Mouse (Mus musculus): ENCODE data around the gene Tenm2.

Tenm2 gene

GRCm38 (mm10) chr11:36327243-36327642, 908.5 kb downstream of the Tenm2 start:
- no peak for TF ChIP-seq GATA4 (IDR thresholded peaks at IDR 0.05; ENCODE audit: insufficient replicate concordance, low read length)

- TF ChIP-seq GATA4 (IDR thresholded peaks at IDR 0.05; ENCODE audit: insufficient replicate concordance, low read length): no peak
Observed at GRCm38 (mm10) chr11:36309317-36309716, 926.4 kb downstream of the Tenm2 start.

GRCm38 (mm10) chr11:36307276-36307675, 928.5 kb downstream of the Tenm2 start:
- no peak for TF ChIP-seq GATA4 (IDR thresholded peaks at IDR 0.05; ENCODE audit: insufficient replicate concordance, low read length)

- TF ChIP-seq GATA4 (IDR thresholded peaks at IDR 0.05; ENCODE audit: insufficient replicate concordance, low read length): no peak
Observed at GRCm38 (mm10) chr11:36305348-36305950, 930.3 kb downstream of the Tenm2 start.

GRCm38 (mm10) chr11:36302913-36303371, 932.8 kb downstream of the Tenm2 start:
- no peak for TF ChIP-seq GATA4 (IDR thresholded peaks at IDR 0.05; ENCODE audit: insufficient replicate concordance, low read length)

GRCm38 (mm10) chr11:36302096-36302495, 933.7 kb downstream of the Tenm2 start:
- no peak for TF ChIP-seq GATA4 (IDR thresholded peaks at IDR 0.05; ENCODE audit: insufficient replicate concordance, low read length)

GRCm38 (mm10) chr11:36296568-36296967, 939.2 kb downstream of the Tenm2 start:
- TF ChIP-seq GATA4 (IDR thresholded peaks at IDR 0.05; ENCODE audit: insufficient replicate concordance, low read length): no peak

- no peak for TF ChIP-seq GATA4 (IDR thresholded peaks at IDR 0.05; ENCODE audit: insufficient replicate concordance, low read length)
Observed at GRCm38 (mm10) chr11:36292206-36292605, 943.6 kb downstream of the Tenm2 start.

- no peak for TF ChIP-seq GATA4 (IDR thresholded peaks at IDR 0.05; ENCODE audit: insufficient replicate concordance, low read length)
Observed at GRCm38 (mm10) chr11:36286246-36286645, 949.5 kb downstream of the Tenm2 start.

GRCm38 (mm10) chr11:36280533-36280932, 955.2 kb downstream of the Tenm2 start:
- no peak for TF ChIP-seq GATA4 (IDR thresholded peaks at IDR 0.05; ENCODE audit: insufficient replicate concordance, low read length)

- TF ChIP-seq GATA4 (IDR thresholded peaks at IDR 0.05; ENCODE audit: insufficient replicate concordance, low read length): no peak
Observed at GRCm38 (mm10) chr11:36277903-36278215, 957.9 kb downstream of the Tenm2 start.

- TF ChIP-seq GATA4 (IDR thresholded peaks at IDR 0.05; ENCODE audit: insufficient replicate concordance, low read length): no peak
Observed at GRCm38 (mm10) chr11:36277192-36277902, 958.4 kb downstream of the Tenm2 start.

- no peak for TF ChIP-seq GATA4 (IDR thresholded peaks at IDR 0.05; ENCODE audit: insufficient replicate concordance, low read length)
Observed at GRCm38 (mm10) chr11:36276015-36276414, 959.7 kb downstream of the Tenm2 start.

- no peak for TF ChIP-seq GATA4 (IDR thresholded peaks at IDR 0.05; ENCODE audit: insufficient replicate concordance, low read length)
Observed at GRCm38 (mm10) chr11:36272149-36272548, 963.6 kb downstream of the Tenm2 start.

GRCm38 (mm10) chr11:36269945-36270344, 965.8 kb downstream of the Tenm2 start:
- TF ChIP-seq GATA4 (IDR thresholded peaks at IDR 0.05; ENCODE audit: insufficient replicate concordance, low read length): no peak

- no peak for TF ChIP-seq GATA4 (IDR thresholded peaks at IDR 0.05; ENCODE audit: insufficient replicate concordance, low read length)
Observed at GRCm38 (mm10) chr11:36264776-36265466, 970.8 kb downstream of the Tenm2 start.
